28 mouse cellular contexts compared by ENCODE assay signal in the genomic region with DNA sequence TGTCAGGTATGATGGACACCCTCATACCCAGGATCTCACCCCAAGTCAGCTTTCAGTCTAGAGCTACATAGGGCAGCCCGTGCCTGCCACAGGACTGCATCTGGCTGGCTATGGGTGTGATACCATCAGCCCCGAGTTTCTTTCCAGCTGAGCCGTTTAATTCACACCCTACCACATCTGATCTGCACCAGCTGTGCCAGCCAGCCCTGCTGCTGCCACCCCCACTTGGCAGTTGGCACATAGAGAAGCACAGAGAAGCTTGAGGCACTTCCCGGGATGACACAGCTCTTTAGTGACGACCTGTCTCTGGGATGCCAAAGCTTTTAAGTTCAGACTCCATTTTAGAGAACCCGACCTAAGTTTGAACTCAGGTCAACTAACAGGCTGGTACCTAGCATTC. TPM values are rescaled to one million over a fixed set of nuclear protein-coding genes. Genes with fewer than 3 reads are reported as not detected.
"Had no signal": no experiment of that assay in that cellular context is flagged by ENCODE, and none has a peak within 500 bp of the region (broad histone marks: within the 10 kb centered on the region; RNA-seq: fewer than 3 reads in every experiment).

No protein-coding gene starts in this region.

- DNase-seq: lung, adult 18-20 months; lung, embryonic 14.5 days; lung, postnatal 10 days; lung, postnatal 4 days; midbrain, embryonic 14.5 days; retina, postnatal 1 day; right cerebral cortex, postnatal 25 days; right cerebral cortex, postnatal 4 days; spleen, adult 18-20 months; thymus, adult 18-20 months; thymus, postnatal 25 days; thymus, postnatal 4 days had no signal

- H3K27me3 ChIP-seq: midbrain, embryonic 12.5 days; neural tube, embryonic 13.5 days; neural tube, embryonic 15.5 days had no signal

- H3K4me1 ChIP-seq: midbrain, embryonic 10.5 days; midbrain, embryonic 12.5 days; neural tube, embryonic 13.5 days had no signal

- H3K4me3 ChIP-seq: midbrain, embryonic 10.5 days; midbrain, embryonic 12.5 days; myocyte; neural tube, embryonic 13.5 days; neural tube, embryonic 15.5 days had no signal

- H3K27ac ChIP-seq: liver, embryonic 14.5 days; midbrain, embryonic 10.5 days; midbrain, embryonic 12.5 days; neural tube, embryonic 13.5 days; neural tube, embryonic 15.5 days had no signal

- H3K36me3 ChIP-seq: midbrain, embryonic 10.5 days; midbrain, embryonic 12.5 days; neural tube, embryonic 13.5 days; neural tube, embryonic 15.5 days had no signal

RNA-seq across cellular contexts. Expression of gene Zdhhc25, which starts 51.8 kb away (rescaled TPM):
- total RNA-seq: megakaryocyte, adult 5-6 weeks; megakaryocyte-erythroid progenitor cell, adult 5-6 weeks had no signal
- polyA plus RNA-seq: liver, embryonic 14.5 days; liver, embryonic 16.5 days; lung, embryonic 14.5 days; lung, embryonic 16.5 days; midbrain, embryonic 10.5 days; midbrain, embryonic 12.5 days; midbrain, embryonic 14.5 days; midbrain, embryonic 16.5 days; neural tube, embryonic 11.5 days; neural tube, embryonic 13.5 days; neural tube, embryonic 15.5 days; small intestine, adult 2 months; stomach, embryonic 14.5 days; stomach, embryonic 16.5 days; urinary bladder, adult 2 months had no signal
